Mouse (Mus musculus): ENCODE results near the gene R3hdm2.
A peak's percentile ranks its signal among the peaks of the same experiment; 100 is the strongest.

Gene R3hdm2

DNA sequence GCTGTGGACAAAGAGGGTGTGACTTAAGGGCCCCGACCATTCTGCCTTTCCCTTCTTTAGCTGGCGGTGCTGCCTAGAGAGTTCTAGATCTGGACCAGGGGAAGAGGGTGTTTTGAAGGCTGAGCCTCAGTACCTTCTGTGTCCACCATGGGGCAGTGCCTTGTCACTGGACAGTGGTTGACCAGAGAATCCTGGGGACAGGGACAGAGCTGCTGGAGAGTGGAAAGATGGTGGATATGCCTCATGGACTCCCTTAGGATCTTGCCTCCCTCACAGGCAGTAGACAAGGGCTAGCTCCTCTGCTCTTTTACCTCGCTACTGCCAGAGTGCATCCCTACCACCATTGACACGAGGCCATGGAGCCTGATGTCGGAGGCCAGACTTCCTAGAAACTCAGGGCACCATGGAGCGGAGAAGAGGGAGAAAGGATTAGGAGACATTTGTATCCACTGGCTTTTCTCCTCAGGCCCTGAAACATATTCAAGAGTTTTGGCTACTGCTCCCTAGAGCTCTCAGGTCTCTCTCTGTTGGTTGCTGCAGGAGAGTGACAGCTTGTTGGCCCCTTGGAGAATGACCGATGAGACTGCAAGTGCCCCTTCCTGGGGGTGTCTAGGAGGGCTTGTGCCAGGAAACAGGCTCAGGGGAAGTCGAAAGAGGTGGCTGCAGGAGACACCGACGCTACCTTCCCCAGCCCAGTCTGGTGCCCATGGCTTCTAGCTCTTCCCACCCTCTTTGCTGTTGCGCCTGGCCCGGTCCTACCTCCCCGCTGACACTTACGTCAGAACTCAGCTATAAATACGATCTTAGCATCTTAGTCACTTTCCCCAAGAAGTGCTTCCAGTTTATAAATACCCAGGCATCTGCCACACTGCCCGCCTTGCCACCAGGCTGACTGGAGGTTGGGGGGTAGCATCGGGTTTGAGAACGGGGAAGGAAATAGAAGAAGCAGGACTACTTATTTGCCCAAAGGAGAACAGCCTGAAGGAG, 25.9 kb upstream of the R3hdm2 start, which contains the start of gene Inhbe:
Gene Inhbe, minus strand, starts transcription at position 503 of the 987 bp plus-strand sequence.
- no peak for DNase-seq (ENCODE audit: low spot score in 2 of 2)

DNA sequence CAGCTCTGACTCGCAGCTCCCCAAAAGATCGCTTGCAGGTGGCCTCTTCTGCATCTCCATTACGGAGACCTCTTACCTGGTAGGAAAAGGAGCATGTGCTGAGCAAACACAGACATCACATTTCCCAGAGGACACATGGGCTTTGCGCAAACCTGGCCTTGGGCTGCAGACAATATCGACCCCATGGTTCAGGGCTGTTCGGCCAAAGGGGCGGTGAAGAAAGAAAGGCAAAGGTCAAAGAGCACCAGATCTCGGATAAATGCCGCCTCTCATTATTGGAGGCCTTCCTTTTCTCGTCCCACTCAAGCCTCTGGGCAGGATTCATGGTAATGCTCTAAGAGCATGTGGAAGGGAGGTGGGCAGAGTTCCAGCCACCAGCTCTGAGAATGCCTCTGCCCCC, 24.8 kb upstream of the R3hdm2 start:
- no peak for DNase-seq (ENCODE audit: low spot score in 2 of 2)

DNA sequence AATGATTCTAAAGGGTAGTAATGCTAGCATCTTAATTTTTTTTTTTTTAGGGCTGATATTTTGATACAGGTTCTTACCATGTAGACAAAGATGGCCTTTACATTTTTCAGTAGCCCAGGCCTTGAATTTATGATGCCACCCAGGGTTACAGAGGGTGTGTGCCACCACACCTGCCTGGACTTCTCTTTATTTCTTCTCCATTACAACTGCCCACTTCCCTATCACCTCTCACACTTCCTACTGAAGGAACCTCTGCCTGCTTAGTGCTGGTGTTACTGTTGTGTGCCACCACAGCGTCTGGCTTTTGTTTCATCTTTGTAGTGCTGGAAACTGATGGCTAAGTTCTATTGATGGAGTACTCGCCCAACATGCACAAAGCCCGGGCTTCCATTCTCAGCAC, 19.4 kb upstream of the R3hdm2 start:
- no peak for DNase-seq (ENCODE audit: low spot score in 2 of 2)

DNA sequence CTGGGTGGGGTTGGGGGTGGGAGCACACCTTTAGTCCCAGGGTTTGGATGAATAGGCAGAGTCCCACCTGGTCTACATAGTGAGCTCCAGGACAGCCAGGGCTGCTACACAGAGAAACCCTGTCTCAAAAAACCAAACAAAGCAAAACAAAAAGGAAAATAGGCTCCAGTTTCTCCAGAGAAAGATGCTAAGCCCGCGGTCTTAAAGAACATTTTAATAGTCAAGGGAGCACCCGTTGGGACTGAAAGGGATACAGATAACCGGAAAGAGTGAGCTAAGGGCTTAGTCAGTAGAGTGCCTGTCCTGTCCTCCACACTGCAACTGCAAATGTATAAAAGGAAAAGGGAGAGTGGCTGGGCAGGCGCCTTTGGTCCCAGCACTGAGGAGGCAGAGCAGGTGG, 13.0 kb upstream of the R3hdm2 start:
- DNase-seq (ENCODE audit: low spot score in 2 of 2) = no peak

DNA sequence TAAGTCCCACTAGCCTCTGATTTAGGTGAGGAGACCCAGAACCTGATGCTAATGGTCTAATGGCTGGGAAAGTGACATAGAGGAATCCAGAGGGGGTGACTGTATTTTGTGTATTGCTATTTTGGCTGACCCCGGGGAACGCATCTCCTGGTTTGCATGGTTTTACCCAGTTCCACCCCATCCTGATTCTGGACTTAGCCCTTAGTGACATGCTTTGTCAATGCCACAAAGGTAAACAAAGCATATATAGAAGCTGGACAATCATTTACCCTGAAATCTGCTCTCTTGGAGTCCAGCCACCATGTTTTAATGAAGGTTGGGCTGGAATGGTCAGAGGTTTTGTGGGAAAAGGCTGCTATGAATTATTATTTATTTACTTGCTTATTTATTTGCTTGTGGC, 11.9 kb upstream of the R3hdm2 start:
- DNase-seq (ENCODE audit: low spot score in 2 of 2) = no peak

- no peak for DNase-seq (ENCODE audit: low spot score in 2 of 2)
Observed at GRCm38 (mm10) chr10:127369834-127370820, 10.0 kb upstream of the R3hdm2 start, which contains the start of gene Inhbc. Gene Inhbc, minus strand, starts transcription at chr10:127370431.

GRCm38 (mm10) chr10:127371023-127371422, 9.1 kb upstream of the R3hdm2 start:
- no peak for DNase-seq (ENCODE audit: low spot score in 2 of 2)

DNA sequence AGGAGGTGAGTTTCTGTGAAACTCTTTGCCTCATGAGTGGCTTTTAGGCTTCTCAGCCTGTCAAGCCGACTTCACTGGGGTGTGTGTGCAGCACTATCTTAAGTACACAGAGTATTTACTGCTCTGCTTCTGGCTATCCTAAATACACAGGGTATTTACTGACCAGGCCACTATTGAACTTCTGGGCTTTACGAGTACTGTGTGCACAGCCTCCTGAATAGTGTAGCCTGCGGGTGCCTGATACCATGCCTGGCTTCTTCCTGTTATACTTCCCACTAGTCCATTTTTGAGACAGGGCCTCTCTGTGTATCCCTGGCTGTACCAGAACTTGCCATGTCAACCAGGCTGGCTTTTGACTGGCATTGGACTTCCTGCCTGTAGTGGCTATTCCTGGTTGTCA, 2.4 kb upstream of the R3hdm2 start:
- DNase-seq (ENCODE audit: low spot score in 2 of 2) = no peak

GRCm38 (mm10) chr10:127379654-127380053, 473 bp upstream of the R3hdm2 start:
- DNase-seq (ENCODE audit: low spot score in 2 of 2) = no peak

- peak; percentile 50 to 60 for DNase-seq (ENCODE audit: low spot score in 2 of 2)
Observed at GRCm38 (mm10) chr10:127380767-127381742, 928 bp downstream of the R3hdm2 start.

DNA sequence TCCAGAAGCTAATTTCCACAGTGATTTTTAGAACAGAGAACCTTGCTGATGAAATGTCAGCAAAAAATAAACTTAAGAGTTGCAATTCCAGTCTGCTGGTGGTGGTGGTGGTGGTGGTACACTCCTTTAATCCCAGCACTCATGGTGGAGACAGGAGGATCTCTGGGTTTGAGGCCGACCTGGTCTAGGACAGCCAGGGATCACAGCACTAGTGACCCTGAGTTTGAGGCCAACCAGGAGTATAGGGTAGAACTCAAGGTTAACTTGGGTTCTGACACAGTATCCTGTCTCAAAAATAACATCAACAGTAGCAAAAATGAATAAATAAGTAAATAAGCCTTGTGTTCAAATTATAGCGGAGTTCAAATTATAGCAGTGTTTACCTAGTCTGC, 1.6 kb downstream of the R3hdm2 start:
- DNase-seq (ENCODE audit: low spot score in 2 of 2) = no peak

GRCm38 (mm10) chr10:127391774-127392173, 11.6 kb downstream of the R3hdm2 start:
- no peak for DNase-seq (ENCODE audit: low spot score in 2 of 2)

DNA sequence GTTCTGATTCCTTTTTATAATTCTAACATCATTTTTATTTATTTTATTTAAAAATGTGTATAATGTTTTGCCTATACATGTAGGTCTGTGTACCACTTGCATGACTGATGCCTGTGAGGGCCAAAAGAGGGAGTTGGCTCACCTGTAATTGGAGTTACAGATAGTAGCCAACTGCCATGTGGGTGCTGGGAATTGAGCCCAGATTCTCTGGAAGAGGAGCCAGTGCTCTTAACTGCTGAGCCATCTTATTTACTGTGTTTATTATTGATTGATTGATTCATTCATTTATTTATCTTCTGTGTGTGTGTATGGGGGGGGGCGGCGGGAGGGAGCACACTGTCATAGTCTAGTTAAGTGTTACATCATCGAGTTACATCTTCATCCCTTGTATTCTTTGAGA, 24.6 kb downstream of the R3hdm2 start:
- DNase-seq (ENCODE audit: low spot score in 2 of 2) = no peak

DNA sequence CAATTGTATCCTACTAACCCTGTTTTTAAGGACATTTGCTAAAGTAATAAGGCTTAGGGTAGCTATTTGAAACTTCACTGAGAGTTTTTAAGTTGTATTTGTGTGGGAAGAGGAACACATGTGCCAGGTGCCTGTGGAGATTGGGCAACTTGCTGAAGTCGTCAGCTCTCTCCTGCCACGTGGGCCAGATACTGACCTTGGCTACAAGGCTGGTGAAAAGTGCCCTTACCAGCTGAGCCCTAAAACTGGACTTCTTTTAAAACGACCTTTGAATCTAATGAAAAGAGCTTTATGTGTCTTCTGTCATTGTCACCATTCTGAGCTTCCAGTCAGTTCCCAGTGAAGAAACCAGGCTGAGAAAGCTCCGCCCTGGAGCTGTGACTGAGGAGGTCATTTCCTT, 27.3 kb downstream of the R3hdm2 start:
- DNase-seq (ENCODE audit: low spot score in 2 of 2) = no peak

GRCm38 (mm10) chr10:127412101-127412500, 32.0 kb downstream of the R3hdm2 start:
- DNase-seq (ENCODE audit: low spot score in 2 of 2) = no peak

- DNase-seq (ENCODE audit: low spot score in 2 of 2) = no peak
Observed at GRCm38 (mm10) chr10:127412776-127413175, 32.6 kb downstream of the R3hdm2 start.

- no peak for DNase-seq (ENCODE audit: low spot score in 2 of 2)
Observed at GRCm38 (mm10) chr10:127413585-127413984, 33.5 kb downstream of the R3hdm2 start.

DNA sequence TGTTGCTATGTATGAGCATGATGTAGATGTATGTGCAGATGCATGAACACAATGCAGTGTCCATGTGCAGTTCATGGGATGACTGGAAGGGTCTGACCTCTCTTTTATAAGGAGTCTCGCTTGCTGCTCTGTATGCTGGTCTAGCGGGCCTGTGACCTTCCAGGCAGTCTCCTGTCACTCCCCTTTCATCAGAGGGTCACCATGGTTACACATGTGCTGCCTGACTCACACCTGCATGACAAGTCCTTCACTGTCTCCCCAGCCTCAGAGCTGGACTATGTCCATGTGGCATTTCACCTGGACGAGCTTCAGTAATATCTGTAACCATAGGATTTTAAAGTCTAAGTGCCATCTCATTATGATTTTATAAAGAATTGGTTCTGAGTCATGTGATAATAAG, 34.0 kb downstream of the R3hdm2 start:
- DNase-seq (ENCODE audit: low spot score in 2 of 2) = no peak

GRCm38 (mm10) chr10:127420131-127420530, 40.0 kb downstream of the R3hdm2 start:
- no peak for DNase-seq (ENCODE audit: low spot score in 2 of 2)

GRCm38 (mm10) chr10:127420676-127421353, 40.7 kb downstream of the R3hdm2 start:
- no peak for DNase-seq (ENCODE audit: low spot score in 2 of 2)
